Mouse (Mus musculus): ENCODE measurements around the gene Rasgrp1. TPM values are rescaled to one million over a fixed set of nuclear protein-coding genes. Genes with fewer than 3 reads are reported as not detected.

Rasgrp1 gene
- total and polyA plus RNA-seq, 2 experiments from 2014 or later = 2.8 to 5.0 TPM

DNA sequence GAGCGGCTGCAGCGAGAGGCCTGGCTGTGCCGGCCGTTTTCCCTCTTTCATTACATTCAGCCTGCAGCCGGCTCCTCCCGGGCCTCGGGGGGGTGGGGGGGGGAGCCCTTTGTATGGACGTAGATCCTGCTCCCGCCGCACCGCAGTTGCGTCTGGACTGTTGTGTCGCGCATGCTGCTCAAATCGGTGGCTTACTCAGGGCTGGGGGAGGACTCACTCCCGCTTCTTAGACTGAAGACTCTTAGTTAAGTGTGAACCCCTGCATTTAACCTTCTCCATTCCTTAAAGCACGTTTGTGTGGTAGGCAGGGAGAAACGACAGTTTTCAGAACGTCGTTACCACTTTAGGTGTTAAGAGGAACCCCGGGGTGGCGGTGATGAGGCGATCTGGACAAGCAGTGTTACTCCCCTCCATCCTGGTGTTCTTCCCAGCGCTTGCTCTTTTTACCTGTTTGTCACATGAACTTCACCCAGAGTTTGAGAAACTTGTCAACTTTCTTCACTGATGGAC is 92.7 kb downstream of the Rasgrp1 start:
- peak; percentile 68 for ATAC-seq
- DNase-seq (ENCODE audit: low spot score) = peak; percentile 39

DNA sequence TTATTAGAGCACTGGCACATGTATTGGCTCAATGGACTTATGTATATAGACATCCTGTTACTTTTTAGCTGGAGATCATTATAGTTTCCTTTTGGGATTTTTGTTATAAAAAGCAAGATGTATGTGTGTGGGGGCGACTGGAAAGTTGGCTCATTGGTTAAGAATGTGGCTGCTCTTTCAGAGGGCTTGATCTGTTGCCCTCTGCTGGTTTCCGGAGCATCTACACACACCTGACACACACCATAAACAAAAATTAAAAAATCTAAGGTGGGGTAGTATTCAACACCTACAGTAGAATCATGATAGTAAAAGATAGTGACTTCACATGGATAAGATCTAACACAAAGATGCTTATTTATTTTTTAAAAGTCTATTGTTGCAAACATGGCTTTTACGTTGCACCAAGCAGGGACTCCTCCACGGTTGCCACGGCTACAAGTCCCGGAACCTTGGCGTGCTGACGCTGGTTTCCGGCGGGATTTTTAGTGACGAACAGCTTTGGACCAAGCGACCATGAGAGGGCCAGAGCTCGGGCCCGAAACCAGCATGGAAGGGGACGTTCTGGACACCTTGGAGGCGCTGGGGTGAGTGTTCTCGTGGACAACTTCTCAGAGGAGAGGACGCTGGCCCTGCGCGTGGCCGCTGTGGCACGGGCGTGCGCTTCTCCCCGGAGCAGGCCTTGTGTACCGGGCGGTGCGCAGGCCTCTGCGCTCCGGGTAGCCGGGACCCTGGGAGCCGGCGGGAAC is 93.4 kb downstream of the Rasgrp1 start, which contains the start of gene Fam98b:
Fam98b (plus strand) TSS at position 485 of the 746 bp plus-strand sequence.
- DNase-seq (ENCODE audit: low spot score) (peak; percentile 96), ATAC-seq (peak; percentile 99)
- Histone ChIP-seq H3K36me3 (ENCODE audit: insufficient read depth, low read length) (no peaks in the 10 kb centered on the region), H3K9ac (replicated peaks; ENCODE audit: low read length) (peak within 1 kb of the TSS; percentile 78), H3K4me1 (ENCODE audit: insufficient read depth, low read length) (peaks cover 7% of the 10 kb centered on the region; the same call in 1 of the 2 replicates), H3K27ac (peak within 1 kb of the TSS; percentile 80), H3K27me3 (ENCODE audit: insufficient read depth, low read length) (no peaks in the 10 kb centered on the region), H3K9me3 (ENCODE audit: low read length) (no peaks in the 10 kb centered on the region), H3K4me3 (ENCODE audit: low read length) (peak within 1 kb of the TSS; percentile 81), H3K4me2 (ENCODE audit: low read depth, low read length) (peak within 1 kb of the TSS; percentile 92)
- peak; percentile 72 for TF ChIP-seq CTCF (IDR thresholded peaks at IDR 0.05; ENCODE audit: low read depth)
- under 1% methylated on average over 33 of the region's 33 CpGs for WGBS

More for the DNA sequence above, 92.7 kb downstream of the Rasgrp1 start:
- peak overlapping the region; percentile 80 for H3K27ac ChIP-seq
- peak overlapping the region; percentile 81 for H3K4me3 ChIP-seq (ENCODE audit: low read length)
- no peaks in the 10 kb centered on the region for H3K36me3 ChIP-seq (ENCODE audit: insufficient read depth, low read length)
- WGBS = 0% methylated on average over 24 of the region's 24 CpGs
- peaks cover 7% of the 10 kb centered on the region; the same call in 1 of the 2 replicates for H3K4me1 ChIP-seq (ENCODE audit: insufficient read depth, low read length)
- peak overlapping the region; percentile 92 for H3K4me2 ChIP-seq (ENCODE audit: low read depth, low read length)
- no peaks in the 10 kb centered on the region for H3K9me3 ChIP-seq (ENCODE audit: low read length)
- peak overlapping the region; percentile 78 for H3K9ac ChIP-seq (replicated peaks; ENCODE audit: low read length)
- no peaks in the 10 kb centered on the region for H3K27me3 ChIP-seq (ENCODE audit: insufficient read depth, low read length)
- 0 out of 2 replicates have a peak, but pooled peaks have one; percentile 13 for TF ChIP-seq CTCF (IDR thresholded peaks at IDR 0.05; ENCODE audit: low read depth)

DNA sequence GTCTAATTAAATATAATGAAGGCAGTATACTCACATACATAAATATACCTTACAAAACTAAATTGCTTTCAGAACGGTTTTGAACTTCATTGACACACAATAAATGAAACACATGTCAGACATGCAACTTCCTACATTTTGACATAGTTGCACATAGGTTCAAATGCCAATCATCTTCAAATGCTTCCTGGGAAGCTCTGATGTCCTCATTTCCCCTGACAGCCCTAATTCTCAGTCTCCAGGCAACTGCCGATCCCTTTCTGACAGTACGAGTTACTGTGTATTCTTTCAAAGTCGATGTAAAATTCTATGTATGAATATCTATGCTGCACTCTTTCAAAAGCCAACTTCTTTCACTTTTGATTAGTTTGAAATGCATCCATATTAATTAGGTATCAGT is 100.8 kb downstream of the Rasgrp1 start:
- Histone ChIP-seq H3K27ac (no peak overlapping the region), H3K9me3 (ENCODE audit: low read length) (no peaks in the 10 kb centered on the region), H3K4me3 (ENCODE audit: low read length) (no peak overlapping the region), H3K4me1 (ENCODE audit: insufficient read depth, low read length) (no peaks in the 10 kb centered on the region), H3K36me3 (ENCODE audit: insufficient read depth, low read length) (no peaks in the 10 kb centered on the region), H3K4me2 (ENCODE audit: low read depth, low read length) (no peak overlapping the region), H3K27me3 (ENCODE audit: insufficient read depth, low read length) (no peaks in the 10 kb centered on the region), H3K9ac (replicated peaks; ENCODE audit: low read length) (no peak overlapping the region)
- DNase-seq (ENCODE audit: low spot score) = no peak
- WGBS = 59% methylated on average over 4 of the region's 4 CpGs
- no peak for TF ChIP-seq CTCF (IDR thresholded peaks at IDR 0.05; ENCODE audit: low read depth)
- no peak for ATAC-seq

DNA sequence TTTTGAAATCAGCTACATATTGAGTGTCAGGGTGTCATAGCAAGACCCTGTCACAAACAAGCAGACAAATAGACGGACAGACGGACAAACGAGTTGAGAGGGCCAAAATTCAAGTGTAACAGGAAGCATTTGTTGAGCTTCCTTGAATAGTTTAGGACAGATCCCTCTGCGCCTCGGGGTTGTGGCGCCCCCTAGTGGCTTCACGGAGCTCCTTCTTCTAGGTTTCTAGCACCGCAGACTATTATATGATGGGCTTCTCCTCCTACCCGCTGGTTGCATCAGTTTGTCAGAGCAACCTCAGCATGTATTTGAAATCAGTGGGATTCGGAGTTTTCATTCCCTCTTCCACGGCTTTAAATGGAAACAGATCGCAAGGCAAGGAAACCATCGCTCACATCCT is 111.5 kb downstream of the Rasgrp1 start:
- WGBS = 4% methylated on average over 13 of the region's 13 CpGs
- ATAC-seq (peak; percentile 92), DNase-seq (ENCODE audit: low spot score) (peak; percentile 91)
- Histone ChIP-seq H3K9ac (replicated peaks; ENCODE audit: low read length) (no peak overlapping the region), H3K4me3 (ENCODE audit: low read length) (no peak overlapping the region), H3K27ac (no peak overlapping the region), H3K27me3 (ENCODE audit: insufficient read depth, low read length) (no peaks in the 10 kb centered on the region), H3K4me2 (ENCODE audit: low read depth, low read length) (peak overlapping the region; percentile 28; the same call in 1 of the 2 replicates), H3K36me3 (ENCODE audit: insufficient read depth, low read length) (no peaks in the 10 kb centered on the region), H3K4me1 (ENCODE audit: insufficient read depth, low read length) (no peaks in the 10 kb centered on the region), H3K9me3 (ENCODE audit: low read length) (no peaks in the 10 kb centered on the region)
- TF ChIP-seq CTCF (IDR thresholded peaks at IDR 0.05; ENCODE audit: low read depth) = peak; percentile 95

DNA sequence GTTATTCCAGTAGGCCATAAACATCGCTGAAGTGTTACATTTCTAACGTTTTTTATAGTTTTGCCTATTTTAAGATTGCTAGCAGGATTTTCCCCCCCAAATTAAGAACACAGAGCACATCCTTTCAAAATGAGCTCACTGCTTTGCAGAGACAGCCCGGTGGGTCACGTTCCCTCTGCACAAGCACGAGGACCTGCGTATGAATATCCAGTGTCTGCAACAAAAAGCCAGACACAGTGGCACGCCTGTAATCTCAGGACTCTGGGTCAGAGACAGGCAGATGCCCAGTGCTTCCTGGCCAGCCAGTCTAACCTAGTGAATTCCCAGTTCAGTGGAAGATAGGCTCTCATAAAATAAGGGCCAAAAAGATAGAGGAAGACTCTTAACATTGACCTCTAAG is 112.5 kb downstream of the Rasgrp1 start:
- no peaks in the 10 kb centered on the region for H3K36me3 ChIP-seq (ENCODE audit: insufficient read depth, low read length)
- no peak overlapping the region for H3K4me3 ChIP-seq (ENCODE audit: low read length)
- no peak for ATAC-seq
- H3K9ac ChIP-seq (replicated peaks; ENCODE audit: low read length) = no peak overlapping the region
- H3K27ac ChIP-seq = no peak overlapping the region
- H3K4me1 ChIP-seq (ENCODE audit: insufficient read depth, low read length) = no peaks in the 10 kb centered on the region
- no peak overlapping the region for H3K4me2 ChIP-seq (ENCODE audit: low read depth, low read length)
- WGBS = 69% methylated on average over 7 of the region's 7 CpGs
- no peak for DNase-seq (ENCODE audit: low spot score)
- H3K9me3 ChIP-seq (ENCODE audit: low read length) = no peaks in the 10 kb centered on the region
- no peaks in the 10 kb centered on the region for H3K27me3 ChIP-seq (ENCODE audit: insufficient read depth, low read length)
- no peak for TF ChIP-seq CTCF (IDR thresholded peaks at IDR 0.05; ENCODE audit: low read depth)

Other genes starting within 250 kb of the Rasgrp1 start
- gene Spred1, start 221.6 kb downstream of the Rasgrp1 start, total RNA-seq (2014; rRNA removed) = 50.0 and 57.1 TPM in 2 replicates
- gene Spred1, start 221.6 kb downstream of the Rasgrp1 start, polyA plus RNA-seq (2015; fragmentation: Nextera tagmentation; extraction: Ambion mirVana) = 15.3 and 15.5 TPM in 2 replicates
- 5.2 and 6.3 TPM in 2 replicates for gene Fam98b, start 93.3 kb downstream of the Rasgrp1 start, total RNA-seq (2014; rRNA removed)
- gene Fam98b, start 93.3 kb downstream of the Rasgrp1 start, polyA plus RNA-seq (2015; fragmentation: Nextera tagmentation; extraction: Ambion mirVana) = 11.5 and 14.9 TPM in 2 replicates